Mouse (Mus musculus) neutrophil, adult 5-6 weeks (primary cell): ENCODE data around the gene Clrn3. TPM values are rescaled to one million over a fixed set of nuclear protein-coding genes. Genes with fewer than 3 reads are reported as not detected.
"Not testable (repeated sequence)": the region's sequence is repeated elsewhere in the genome, so short reads cannot be mapped to it uniquely, and the experiment has no call there.

Experiments used
- ATAC-seq: fragments of 151-379, 151-347 bp; 2 replicates; pipeline ENCODE4 v1.8.0; 2017; ENCODE audit warnings: mild to moderate bottlenecking, moderate TSS enrichment; ENCODE audit not compliant: insufficient number of reproducible peaks, poor library complexity, low FRiP score, severe bottlenecking; ENCODE audit errors: extremely low read depth
- total RNA-seq: library from RNA; stranded (forward); fragments of 200-1000 nt; gene quantifications from 2 replicates; pipeline ENCODE4 v1.2.3, GENCODE M21; 2017

Clrn3 gene
- not detected in 2 replicates for total RNA-seq

DNA sequence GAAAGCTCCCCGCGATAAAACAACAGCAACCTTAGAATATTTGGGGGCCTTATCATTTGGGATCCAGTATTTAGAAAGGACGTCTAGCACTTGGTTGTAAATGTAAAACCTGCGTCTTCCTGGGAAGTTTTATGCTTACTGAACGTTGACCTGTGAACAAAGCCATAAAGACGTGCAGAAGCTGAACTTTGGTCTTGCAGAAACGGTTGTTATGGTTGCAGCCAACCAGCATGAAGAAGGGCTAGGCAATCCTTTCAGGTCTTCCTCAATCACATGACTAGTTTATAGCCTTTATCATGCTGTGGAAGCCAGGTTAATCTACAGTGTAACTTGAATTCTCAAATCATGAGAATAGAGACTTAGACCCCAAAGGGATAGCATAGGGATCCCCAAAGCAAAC, at the start of gene Clrn3:
Clrn3 (minus strand) TSS at position 140 of the 400 bp plus-strand sequence.
- no peak for ATAC-seq

DNA sequence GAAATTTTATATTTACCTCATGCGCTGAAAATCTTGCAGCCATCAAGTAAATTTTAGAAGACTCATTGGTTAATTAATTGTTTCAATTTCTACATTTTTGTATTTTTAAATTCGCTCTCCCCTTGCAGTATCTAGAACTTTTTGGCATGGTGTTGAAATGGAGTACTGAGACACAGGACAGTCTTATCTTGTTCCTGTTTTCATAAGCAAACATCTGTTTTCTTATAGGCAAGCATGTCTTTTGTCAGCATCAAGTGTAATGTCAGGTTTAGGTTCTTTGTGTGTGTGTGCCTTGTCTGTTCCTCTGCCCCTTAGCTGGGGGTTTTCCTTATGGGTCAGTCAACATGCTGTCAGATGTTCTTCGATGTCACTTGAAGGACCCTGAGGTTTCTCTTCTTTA, 47.9 kb upstream of the Clrn3 start:
- ATAC-seq = no peak

DNA sequence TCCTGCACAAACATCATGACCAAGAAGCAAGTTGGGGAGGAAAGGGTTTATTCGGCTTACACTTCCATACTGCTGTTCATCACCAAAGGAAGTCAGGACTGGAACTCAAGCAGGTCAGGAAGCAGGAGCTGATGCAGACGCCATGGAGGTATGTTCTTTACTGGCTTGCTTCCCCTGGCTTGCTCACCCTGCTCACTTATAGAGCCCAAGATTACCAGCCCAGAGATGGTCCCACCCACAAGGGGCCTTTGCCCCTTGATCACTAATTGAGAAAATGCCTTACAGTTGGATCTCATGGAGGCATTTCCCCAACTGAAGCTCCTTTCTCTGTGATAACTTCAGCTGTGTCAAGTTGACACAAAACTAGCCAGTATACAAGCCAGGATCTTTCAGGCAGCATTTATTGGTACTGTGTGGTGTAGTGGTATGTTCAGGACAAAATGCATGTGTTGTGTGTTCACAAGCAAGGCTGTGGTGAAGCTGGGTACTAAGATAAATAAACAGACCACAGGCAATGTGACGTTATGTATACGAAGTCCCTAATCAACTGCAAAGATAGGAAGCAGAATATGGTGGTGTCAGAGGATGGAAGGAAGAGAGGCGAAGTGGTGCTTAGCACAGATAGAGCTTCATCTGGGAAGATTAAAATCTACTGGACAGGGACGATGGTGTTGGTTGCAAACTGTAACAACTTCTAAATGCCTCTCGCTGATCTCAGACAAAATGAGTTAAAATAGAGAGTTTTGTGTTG, 47.0 kb upstream of the Clrn3 start:
- ATAC-seq = not testable (repeated sequence)

- ATAC-seq = no peak
These were observed 43.6 kb upstream of the Clrn3 start for GRCm38 (mm10) chr7:135571951-135572559.

- ATAC-seq = no peak
These were observed 42.9 kb upstream of the Clrn3 start for GRCm38 (mm10) chr7:135571392-135571791.

DNA sequence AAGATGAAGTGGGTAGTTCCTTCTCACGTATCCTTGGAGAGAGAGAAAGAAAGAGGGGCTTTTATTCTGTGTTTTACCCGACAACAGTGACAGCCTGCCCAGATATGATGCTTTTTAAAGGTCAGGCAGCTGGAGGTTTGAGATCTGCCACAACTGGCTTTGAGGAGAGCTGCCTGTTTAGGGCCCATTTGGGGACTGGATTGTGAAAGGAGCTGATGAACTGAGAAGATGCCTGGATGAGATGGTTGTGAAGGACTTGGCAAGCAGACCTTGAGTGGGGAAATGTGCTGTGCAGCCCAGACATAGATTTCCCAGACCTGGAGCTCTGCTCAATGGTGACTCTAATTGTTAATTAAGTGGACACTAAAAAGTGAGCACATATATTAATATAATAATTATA, 40.1 kb upstream of the Clrn3 start:
- ATAC-seq = no peak

GRCm38 (mm10) chr7:135567582-135567981, 39.1 kb upstream of the Clrn3 start:
- ATAC-seq = no peak

GRCm38 (mm10) chr7:135566013-135566412, 37.6 kb upstream of the Clrn3 start:
- no peak for ATAC-seq

- no peak for ATAC-seq
These were observed 35.6 kb upstream of the Clrn3 start for GRCm38 (mm10) chr7:135564022-135564421.

DNA sequence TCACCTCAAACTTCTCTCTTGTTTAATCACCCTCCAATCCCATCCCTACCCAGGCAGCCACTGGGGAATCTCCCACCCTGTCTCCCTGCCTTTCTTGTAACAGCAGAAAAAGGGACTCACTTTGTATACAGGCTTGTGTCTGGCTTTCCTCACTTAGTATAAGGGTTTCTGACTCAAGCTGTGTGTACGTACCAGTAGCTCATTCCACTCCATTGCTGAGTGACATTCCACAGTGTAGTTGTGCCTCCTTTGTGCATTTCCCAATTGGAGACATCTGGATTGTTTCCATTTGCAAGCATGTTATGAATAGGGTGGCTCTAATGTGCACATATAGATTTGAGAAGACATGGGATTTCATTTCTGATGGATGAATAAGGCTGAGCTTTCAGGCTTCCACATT, 31.8 kb upstream of the Clrn3 start:
- no peak for ATAC-seq

GRCm38 (mm10) chr7:135556663-135557402, 28.4 kb upstream of the Clrn3 start:
- no peak for ATAC-seq

DNA sequence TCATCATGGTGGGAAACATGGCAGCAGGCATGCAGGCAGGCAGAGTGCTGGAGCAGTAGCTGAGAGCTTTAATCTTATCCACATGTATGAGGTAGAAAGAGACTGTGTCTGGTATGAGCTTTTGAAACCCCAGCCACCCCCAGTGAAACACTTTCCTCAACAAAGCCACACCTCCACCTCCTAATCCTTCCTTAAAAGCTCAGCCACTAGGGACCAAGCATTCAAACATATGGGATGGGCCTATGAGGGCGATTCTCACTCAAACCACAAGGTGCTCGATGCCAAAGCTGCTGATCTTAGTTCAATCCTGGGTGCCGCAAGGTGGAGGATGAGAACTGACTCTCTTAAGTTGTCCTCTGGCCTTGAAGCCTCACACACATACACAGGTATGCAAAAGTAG, 25.1 kb upstream of the Clrn3 start:
- no peak for ATAC-seq

DNA sequence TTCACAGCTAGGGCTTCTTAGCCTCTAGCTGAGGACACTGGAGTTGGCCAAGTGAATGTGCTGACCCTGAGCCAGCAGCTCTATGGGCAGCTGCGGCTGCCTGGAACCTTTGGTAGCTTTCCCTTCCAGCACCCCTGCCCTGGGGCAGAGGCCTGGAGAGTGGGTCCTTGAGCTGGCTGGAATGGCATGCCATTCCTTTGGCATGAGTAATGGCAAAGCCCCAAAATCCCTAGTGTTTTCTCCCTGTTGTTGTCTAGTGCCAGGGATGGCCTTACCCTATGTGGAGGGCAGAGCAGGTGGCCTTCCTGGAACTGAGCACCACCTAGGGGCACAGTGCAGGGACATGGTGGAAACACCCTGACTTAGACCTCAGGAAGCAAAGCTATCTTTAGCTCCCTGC, 23.1 kb upstream of the Clrn3 start:
- ATAC-seq = no peak

DNA sequence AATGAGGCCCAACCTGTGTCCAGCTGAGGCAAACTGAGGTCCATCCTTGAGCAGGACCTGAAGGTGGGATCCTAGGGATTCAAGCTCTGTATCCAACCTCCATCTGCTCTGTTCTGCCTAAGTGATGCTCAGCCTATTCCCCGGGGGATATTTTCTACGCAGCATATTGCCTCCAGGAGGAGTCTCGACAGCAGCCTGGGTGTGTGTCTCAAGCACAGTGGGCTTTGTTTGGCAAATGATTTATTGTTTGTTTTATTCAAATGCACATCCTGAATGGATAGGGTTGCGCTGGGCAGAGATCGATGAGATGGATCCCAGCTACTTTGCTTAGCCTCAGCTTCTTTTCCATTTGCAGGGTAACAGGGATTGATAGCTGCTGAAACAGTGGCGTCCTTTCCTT, 20.0 kb upstream of the Clrn3 start:
- ATAC-seq = no peak

DNA sequence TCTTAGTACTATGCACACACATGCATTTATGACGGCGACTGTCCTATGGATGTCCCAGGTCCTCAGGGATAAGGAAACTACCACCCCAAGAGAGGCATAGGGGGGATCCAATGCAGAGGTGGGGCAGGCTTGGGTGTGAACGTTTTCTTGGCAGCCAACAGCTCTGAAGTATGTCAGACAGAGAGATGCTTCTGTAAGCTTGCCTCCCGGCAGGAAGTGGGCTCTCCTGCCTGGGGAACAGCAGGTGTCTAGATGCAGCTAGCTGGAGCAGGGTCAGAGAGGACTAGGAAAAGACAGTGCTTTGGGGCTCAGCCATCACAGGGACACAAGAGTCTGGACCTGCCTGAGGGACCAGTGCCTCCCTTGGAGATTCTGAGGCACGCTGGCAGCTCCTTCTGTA, 18.1 kb upstream of the Clrn3 start:
- ATAC-seq = no peak

- ATAC-seq = no peak
These were observed 17.5 kb upstream of the Clrn3 start for GRCm38 (mm10) chr7:135545957-135546356.

DNA sequence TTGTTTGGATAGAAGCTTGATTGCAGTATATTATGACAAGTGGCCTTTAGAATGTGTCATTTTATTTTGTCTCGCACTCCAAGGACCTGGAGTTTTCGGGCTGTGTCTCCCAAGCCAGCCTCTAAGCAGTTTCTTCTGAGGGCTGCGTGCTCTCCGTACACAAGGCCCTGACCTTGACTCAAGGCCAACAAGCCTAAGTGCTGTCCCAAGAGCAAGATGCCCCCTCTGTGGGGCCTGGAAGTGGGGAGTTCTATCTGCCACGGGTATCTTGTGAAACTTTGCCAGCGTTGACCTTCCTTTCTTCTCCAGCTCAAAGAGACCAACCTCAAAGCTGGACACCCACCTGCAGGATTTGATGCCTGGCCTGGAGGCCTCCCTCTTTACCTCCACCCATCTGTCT, 15.9 kb upstream of the Clrn3 start:
- no peak for ATAC-seq

DNA sequence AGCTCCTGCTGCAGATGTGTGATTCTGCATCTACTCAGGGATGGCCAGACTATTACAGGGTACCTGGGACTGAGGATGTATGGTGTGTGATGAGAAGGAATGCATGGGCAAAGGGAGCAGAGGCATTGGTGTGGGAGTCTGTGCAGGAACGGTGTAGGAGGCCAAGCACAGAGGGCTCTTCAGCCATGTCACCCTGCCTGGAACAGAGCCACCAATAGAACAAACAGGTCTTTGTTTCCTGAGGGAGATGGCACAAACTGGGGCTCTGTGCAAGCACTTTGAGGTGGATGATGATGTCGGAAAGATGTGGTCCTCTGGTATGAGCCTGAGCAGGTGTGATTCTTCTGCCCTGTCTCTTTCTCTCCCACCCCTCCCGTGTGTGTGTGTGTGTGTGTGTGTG, 14.6 kb upstream of the Clrn3 start:
- ATAC-seq = no peak

- no peak for ATAC-seq
These were observed 13.8 kb upstream of the Clrn3 start for GRCm38 (mm10) chr7:135542235-135542634.

DNA sequence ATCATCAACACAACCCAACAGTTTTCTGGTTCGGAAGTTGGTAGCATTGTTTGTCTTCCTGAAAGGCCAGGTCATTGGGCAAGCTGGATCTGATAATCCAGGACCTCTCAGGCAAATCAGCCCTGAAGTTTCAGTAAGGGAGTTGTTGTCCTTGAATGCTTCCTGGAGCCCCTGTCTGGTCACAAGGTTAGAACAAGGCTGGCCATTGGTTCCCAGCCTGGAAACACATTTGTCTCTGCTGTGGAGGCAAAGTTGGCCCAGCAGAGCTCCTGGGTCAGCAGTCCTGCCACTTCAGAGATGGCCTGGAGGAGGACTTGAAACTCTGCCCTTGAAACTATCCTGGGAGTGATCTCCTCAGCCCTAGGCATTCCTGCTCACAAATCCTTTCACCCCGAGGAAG, 11.0 kb upstream of the Clrn3 start:
- no peak for ATAC-seq
